In the genomic region with DNA sequence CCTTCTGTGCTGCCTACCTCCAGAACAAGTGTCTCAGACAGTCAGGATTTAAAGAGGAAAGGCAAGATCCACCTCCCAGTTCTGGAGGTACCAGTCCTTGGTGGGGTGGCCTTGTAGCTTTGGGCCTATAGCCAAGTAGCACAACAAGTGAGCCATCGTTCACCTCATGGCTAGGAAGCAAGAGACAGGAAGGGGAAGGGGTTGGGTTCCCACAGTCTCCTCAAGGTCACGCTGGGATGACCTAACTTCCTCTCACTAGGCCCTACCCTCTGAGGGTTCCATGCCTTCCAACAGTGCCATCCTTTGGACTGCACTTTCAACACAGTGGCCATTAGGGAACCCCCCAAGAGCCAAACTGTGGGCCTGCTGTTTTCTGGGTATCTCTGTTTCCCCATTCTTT, we compare ENCODE assay signal across 14 mouse cellular contexts. TPM values are rescaled to one million over a fixed set of nuclear protein-coding genes. Genes with fewer than 3 reads are reported as not detected.
DNase-seq lines count a peak whose midpoint lies in the region.
"Had no signal": no experiment of that assay in that cellular context is flagged by ENCODE, and none has a peak within 500 bp of the region (broad histone marks: within the 10 kb centered on the region; RNA-seq: fewer than 3 reads in every experiment).

No protein-coding gene starts in this region.

- peak overlapping the region; percentile 1; the same call in 1 of the 2 replicates for H3K27ac ChIP-seq in brown adipose tissue, adult 24 weeks (replicated peaks; ENCODE audit: low read depth, low read length)
- H3K27ac ChIP-seq: embryonic facial prominence, embryonic 13.5 days; heart, embryonic 10.5 days; limb, embryonic 15.5 days; stomach, embryonic 15.5 days had no signal

- no peak overlapping the region for H3K4me3 ChIP-seq in brown adipose tissue, adult 24 weeks (ENCODE audit: insufficient read depth, low read depth, low read length)
- H3K4me3 ChIP-seq: embryonic facial prominence, embryonic 13.5 days; heart, embryonic 10.5 days; limb, embryonic 15.5 days; stomach, embryonic 15.5 days had no signal

- DNase-seq in heart, adult 18-20 months: peak; percentile 35 to 59
- DNase-seq in heart, postnatal 10 days: no peak
- DNase-seq in lung, adult 18-20 months: peak; percentile 25 to 41
- DNase-seq in lung, postnatal 4 days: no peak
- DNase-seq in lung, postnatal 25 days (ENCODE audit: low spot score): peak; percentile 12
- DNase-seq in B cell, adult 2 months: no peak
- DNase-seq: cerebellum, adult 9-10 months; forebrain, postnatal 0 days; thymus, adult 2 months had no signal

- peaks cover 14% of the 10 kb centered on the region; the same call in 1 of the 2 replicates for H3K4me1 ChIP-seq in brown adipose tissue, adult 24 weeks (ENCODE audit: control insufficient read depth, insufficient read depth, insufficient read length, low read length)

- intact Hi-C loops in heart, postnatal 10 days (cut with DNase I): loop anchor here (10.0 kb wide), 1 partner anchor 201 kb away; no protein-coding TSS in a partner anchor

RNA-seq across cellular contexts. Expression of a gene that starts 27.7 kb away (rescaled TPM):
- total RNA-seq in heart, adult 18-20 months (2021): 10 to 100 TPM; 20.1 to 24.9 TPM
- total RNA-seq in heart, postnatal 10 days (2021): 10 to 100 TPM; 40.7 to 40.8 TPM
- polyA plus RNA-seq in brown adipose tissue, adult 24 weeks (2012; ENCODE audit: insufficient read depth, insufficient read length, missing spikeins): 7.8 and 8.8 TPM in 2 replicates

Comparison
In these comparisons a context has a peak if more than half of its experiments do, and no peak if none do; other contexts are left out.
1. DNase-seq: peak in heart, adult 18-20 months (2 of 2), lung, adult 18-20 months (2 of 2) and lung, postnatal 25 days (single experiment); none in heart, postnatal 10 days (0 of 2), lung, postnatal 4 days (0 of 2) and B cell, adult 2 months (0 of 2).